Mouse (Mus musculus): ENCODE results near the gene Cela2a. TPM values are rescaled to one million over a fixed set of nuclear protein-coding genes. Genes with fewer than 3 reads are reported as not detected.
A peak's percentile ranks its signal among the peaks of the same experiment; 100 is the strongest.

Cela2a gene
- total RNA-seq, 1 experiment from 2014 or later = 0.56 TPM

- DNase-seq = peak; percentile 39
Measured at GRCm38 (mm10) chr4:141858501-141858900, 32.5 kb upstream of the Cela2a start.

DNA sequence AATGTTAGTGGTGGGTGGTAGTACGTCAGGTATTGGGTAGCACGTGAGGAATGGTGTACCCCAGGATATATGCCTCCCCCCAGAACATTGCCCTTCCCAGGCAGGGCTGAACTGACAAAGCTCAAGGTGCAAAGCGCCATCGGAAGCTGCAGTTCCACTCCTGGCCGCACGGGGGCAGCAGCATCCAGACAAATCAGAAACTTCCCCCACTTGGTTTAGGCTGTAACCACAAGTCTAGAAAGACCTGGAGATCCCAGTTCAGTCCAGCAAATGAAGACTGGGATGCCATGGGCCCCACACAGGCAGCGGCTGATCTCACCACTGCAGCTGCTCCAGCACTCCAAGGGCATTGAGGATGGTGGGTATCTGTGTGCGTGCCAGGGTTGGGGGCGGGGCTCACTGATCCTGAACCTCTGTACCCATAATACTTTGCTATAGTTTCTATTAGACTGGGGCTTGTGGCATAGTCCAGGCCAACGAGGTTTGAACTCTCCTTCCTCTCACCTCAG is 31.5 kb upstream of the Cela2a start:
- peak; percentile 86 for DNase-seq

DNA sequence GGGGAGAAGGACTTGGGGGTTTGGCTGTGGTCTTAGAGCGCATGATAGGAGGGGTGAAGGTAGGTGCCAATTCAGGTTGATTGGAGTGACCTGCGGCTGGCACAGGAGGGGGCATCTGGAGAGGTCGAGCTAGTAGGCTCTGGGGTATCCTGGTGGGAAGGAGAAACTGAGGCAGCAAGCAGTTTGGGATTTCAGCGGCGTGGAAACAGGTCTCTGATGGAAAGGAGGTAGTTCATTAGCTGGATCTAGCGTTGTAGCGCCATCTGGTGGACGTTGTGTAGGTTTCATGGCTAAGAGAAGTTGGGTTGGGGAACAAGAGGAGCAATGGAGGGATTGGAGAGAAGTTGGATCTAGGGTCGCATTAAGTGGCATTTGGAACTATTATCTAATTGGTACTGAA is 27.5 kb upstream of the Cela2a start:
- DNase-seq = peak; percentile 74

- DNase-seq = no peak
Measured at GRCm38 (mm10) chr4:141845999-141846398, 20.0 kb upstream of the Cela2a start, which contains the start of gene Ctrc. Gene Ctrc (minus strand): TSS chr4:141846359.

DNA sequence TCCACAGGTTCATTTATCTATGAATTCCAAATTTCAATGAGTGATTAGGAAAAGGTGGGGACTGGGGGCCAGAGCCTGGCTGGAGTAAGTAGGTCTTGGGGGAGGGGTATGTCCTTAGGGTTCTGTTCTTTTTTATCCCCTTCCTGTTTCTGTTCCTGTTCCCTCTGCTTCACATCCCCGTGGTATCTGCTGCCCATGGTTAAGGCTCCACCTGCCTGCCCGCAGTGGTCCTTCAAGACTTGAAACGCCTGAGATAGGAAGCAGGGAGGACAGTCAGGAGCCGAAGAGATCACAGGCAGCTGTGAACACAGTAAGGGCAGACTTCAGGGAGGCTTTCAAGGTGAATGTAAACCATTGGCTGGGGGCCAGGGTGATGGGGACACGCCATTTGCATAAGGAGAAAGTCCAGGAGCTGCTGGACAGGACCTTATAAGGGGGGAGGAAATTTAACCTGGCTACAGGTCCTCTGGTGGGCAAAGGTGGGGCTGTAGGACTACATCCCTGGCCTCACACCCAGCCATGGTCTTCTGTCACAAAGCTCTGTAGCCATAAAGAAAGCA is 8.7 kb upstream of the Cela2a start:
- DNase-seq = peak; percentile 24

DNA sequence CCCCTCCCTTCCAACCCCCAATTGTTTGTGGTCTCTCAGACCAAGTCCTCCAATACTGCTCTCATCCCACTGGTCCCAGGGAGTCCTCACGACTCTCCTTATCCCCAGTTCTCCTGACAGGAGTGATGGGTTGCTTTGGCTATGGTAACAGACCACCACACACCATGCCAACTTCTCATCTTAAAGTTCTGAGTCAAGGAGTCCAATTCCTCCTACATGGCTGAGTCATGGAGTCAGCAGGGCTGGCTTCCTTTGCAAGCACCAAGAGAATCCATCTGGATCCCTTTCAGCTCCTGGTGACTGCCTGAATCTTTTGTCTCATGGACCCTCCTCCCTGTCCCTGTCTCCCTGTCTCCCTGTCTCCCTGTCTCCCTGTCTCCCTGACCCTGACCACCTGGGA is 8.0 kb upstream of the Cela2a start:
- no peak for DNase-seq

- no peak for DNase-seq
Measured at GRCm38 (mm10) chr4:141831361-141831760, 5.4 kb upstream of the Cela2a start.

GRCm38 (mm10) chr4:141830381-141830780 is 4.4 kb upstream of the Cela2a start:
- DNase-seq = no peak

DNA sequence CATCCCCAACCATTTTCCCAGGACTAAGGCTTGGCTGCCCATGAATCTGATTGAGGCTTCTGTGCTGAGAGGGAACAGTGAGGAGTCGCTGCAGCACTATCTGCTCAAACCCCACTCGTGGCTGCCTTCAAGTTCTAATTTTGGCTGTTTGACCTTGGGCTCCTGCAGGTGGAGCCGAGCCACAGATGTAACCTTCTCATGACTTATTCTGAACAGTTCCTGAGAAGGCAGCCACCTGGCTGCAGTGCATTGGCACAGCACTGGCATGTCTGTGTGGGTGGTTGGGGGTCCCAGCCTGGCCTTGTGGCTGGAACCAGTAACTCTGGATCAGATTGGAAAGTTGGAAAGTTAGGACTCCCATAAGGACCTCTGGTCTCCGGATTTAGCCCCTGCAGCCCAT is 2.2 kb upstream of the Cela2a start:
- no peak for DNase-seq

DNA sequence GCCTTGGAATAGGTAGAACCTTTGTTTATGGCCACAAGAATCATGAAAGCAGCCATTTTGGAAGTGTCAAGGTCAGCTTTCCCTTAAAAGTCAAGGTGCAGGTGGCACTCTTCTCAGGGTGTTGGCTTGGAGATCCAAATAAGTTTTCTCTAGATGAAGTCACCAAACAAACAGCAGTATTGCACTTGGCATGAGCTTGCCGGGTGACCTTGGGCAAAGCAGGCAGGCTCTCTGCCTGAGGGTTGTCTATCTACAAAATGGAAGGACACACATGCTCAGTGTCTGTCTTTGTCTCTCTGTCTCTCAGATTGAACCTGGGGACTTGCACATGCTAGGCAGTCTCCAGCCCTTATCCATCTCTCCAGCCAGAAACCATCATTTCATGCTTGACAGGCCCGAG is 1.4 kb upstream of the Cela2a start:
- peak; percentile 57 for DNase-seq

DNA sequence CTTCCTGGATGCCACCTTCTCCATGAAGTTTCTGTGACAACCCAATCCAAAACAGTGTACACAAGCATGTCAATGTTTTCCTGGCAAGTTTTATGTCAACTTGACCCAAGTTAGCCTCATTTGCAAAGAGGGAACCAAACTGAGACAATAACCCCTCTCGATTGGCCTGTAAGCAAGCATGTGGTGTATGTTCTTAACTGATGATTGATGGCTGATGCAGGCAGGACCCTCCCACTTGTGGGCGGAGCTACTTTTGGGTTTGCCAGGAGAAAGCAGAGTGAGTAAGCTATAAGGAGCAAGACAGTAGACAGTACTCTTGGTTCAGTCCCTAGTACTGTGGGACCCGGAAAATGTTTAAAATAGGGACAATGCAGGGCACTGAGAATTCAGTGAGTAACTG is 3.0 kb downstream of the Cela2a start:
- DNase-seq = no peak

GRCm38 (mm10) chr4:141822089-141822488 is 3.9 kb downstream of the Cela2a start:
- peak; percentile 60 for DNase-seq

- DNase-seq = peak; percentile 27
Measured at GRCm38 (mm10) chr4:141821178-141821577, 4.8 kb downstream of the Cela2a start.

DNA sequence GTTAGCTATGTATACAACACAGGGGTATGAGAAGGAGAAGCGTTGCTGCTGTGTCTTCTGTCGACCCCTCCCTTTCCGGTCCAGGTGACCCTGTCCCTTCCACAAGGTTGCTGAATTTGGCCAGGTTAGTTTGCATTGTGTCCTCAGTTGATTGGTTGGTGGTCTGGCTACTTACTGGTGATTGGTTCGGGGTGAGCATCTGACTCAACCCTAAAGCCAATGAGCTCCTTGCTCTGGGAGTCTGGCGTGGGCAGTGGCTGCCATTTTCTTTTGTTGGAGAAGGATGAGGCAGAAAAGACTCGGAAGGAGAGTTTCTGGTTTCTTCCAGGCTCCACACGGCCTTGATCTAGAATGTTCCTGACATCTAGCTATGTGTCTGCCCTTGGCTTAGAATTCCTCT is 6.6 kb downstream of the Cela2a start:
- DNase-seq = no peak

- DNase-seq = no peak
Measured at GRCm38 (mm10) chr4:141818861-141819260, 7.1 kb downstream of the Cela2a start.

DNA sequence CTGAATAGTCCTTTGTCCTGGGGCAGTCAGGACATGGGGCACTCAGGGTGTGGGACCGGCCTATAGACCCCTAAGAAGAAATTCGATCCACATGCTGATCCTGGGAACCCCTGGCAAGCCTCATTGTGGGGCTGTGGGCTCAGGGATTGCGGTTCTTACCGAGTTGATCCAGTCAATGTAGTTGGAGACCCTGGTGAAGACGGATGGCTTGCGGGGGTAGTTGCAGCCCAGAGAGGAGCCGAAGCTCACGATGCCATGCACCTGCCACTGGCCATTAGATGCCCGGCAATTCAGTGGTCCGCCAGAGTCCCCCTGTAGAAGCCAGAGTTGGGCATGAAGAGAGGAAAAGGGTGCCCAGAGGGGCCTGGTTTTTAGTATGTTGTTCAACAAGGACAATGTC is 8.3 kb downstream of the Cela2a start:
- no peak for DNase-seq

GRCm38 (mm10) chr4:141816776-141817655 is 8.9 kb downstream of the Cela2a start:
- no peak for DNase-seq

DNA sequence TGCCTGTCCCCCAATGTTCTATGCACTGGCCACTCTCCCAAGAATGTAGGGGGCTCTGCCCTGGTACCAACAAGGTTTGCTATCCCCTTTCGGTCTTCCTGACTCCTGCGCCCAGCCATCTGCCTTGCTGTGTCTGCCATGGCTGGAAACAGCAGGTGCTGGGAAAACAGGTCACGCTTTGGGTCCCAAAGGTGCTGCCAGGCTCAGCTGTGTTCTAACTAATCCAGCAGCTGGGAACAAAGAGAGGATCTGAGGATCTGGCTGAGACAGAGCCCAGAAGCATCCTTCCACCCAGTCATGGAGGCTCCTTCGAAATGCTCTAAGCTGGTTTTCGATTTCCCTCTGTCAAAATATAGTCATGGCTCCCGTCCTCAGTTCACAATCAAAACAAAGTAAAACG is 9.7 kb downstream of the Cela2a start:
- DNase-seq = no peak

GRCm38 (mm10) chr4:141811375-141811774 is 14.6 kb downstream of the Cela2a start:
- DNase-seq = no peak

DNA sequence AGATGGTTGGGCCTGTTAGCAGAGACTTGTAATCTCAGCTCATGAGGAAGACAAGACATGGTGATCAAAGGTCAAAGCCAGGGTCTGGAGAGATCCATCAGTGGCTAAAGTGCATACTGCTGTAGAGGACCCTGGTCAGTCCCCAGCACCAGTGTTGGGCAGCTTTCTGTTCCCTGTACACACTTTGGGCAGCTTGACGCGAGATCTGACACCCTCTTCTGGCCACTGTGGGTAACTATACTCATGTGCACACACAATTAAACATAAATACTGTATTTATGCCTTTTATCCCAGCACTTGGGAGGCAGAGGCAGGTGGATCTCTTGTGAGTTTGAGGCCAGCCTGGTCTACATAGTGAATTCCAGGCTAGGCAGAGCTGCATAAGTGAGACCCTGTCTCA is 15.0 kb downstream of the Cela2a start:
- DNase-seq = no peak

DNA sequence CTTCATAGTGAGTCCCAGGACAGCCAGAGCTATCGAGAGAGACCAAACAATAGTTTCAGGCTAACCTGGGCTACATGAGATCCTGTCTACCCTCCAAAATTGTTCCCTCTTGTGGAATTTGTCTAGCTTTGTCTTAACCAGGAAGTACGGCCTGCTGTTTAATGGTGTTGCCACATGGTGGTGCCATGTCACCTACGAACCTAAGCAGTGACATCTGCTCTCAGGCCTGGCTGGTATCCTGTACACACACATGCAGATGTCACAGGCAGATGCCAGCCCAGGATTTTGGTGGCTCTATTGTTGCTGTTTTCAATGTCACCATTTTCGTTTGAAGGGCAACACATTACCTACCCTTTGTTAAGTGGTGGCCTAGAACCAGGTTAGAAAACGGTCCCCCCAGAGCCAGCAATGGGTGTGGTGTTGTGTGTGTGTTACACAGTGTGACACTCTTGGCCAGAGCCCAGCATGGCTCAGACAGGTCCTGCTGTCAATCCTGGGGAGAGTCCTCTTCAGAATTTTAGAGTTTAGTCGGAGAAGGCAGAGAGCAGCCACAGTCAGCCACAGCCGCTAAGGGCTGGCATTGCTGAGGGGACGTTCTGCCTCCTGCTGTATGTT is 16.0 kb downstream of the Cela2a start:
- DNase-seq = peak; percentile 42

DNA sequence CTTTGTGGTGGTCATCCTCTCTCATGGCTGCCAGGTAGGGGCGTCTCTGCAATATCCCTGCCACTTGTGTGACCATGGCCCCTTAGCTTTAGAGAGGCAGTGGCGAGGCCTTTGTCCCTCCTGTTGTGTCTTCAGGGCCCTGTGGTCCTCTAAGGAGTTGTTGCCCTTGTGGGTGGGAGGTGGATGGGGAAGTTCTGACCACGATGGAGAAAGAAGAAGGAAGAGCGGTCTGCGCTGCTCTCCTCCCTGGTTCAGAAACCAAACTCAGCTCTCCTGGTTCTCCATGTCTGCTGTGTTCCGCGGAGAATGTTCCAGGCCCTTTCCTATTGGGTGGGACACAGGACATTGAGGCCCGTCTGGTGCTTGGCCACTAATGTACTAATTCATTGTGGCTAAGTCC is 20.1 kb downstream of the Cela2a start:
- no peak for DNase-seq

DNA sequence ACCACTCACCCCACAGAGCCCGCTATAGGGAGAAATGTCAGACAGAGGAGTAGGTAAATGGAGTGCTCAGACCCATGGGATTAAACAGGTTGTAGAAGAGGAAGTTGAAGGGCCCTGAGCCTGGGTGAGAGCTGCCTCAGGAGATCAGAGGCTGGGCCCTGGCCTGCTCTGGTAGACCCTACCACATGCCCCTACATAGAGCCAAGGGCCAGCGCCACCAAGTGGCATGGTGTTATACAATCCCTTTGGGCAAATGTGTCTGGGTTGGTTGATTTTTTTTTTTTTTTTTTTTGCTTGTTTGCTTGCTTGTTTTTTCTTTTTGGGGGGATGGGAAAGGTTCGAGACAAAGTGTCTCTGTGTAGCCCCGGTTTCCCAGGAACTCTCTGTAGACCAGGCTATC is 21.9 kb downstream of the Cela2a start:
- DNase-seq = no peak

Data from adrenal gland, postnatal 14 days (tissue).